Mouse (Mus musculus) gastrocnemius, adult 8-10 months (tissue): ENCODE results near the gene E2f1. TPM values are rescaled to one million over a fixed set of nuclear protein-coding genes. Genes with fewer than 3 reads are reported as not detected.

Experiments used
- total RNA-seq, 4 experiments: library from RNA; stranded (reverse); gene quantifications; 2 replicates each; pipeline ENCODE4 v1.2.4; 2022

The E2f1 gene
- total RNA-seq, 4 experiments from 2014 or later = 0.13 to 0.34 (median 0.27) TPM; not detected in 1

Other genes starting within 250 kb of the E2f1 start
- gene Cdk5rap1, start 196.9 kb downstream of the E2f1 start, total RNA-seq = 10 to 100 TPM; 11.7 to 17.1 (median 12.0) TPM
- gene Snta1, start 161.8 kb downstream of the E2f1 start, total RNA-seq = 100 to 1,000 TPM; 156 to 248 (median 181) TPM
- gene Cbfa2t2, start 133.4 kb downstream of the E2f1 start, total RNA-seq = 10 to 100 TPM; 12.7 to 14.8 (median 13.5) TPM
- not detected for gene 1700003F12Rik, start 22.8 kb downstream of the E2f1 start, total RNA-seq
- under 1 TPM in 1 of 4 experiments, not detected in 3; 0.17 TPM for gene Actl10, start 18.1 kb downstream of the E2f1 start, total RNA-seq
- under 1 TPM; 0.29 to 0.48 (median 0.36) TPM for gene Necab3, start 11.0 kb downstream of the E2f1 start, total RNA-seq
- 10 to 100 TPM; 10.1 to 13.4 (median 12.2) TPM for gene Pxmp4, start 33.8 kb upstream of the E2f1 start, total RNA-seq
- 1 to 10 TPM; 2.4 to 3.1 (median 2.9) TPM for gene Zfp341, start 43.4 kb upstream of the E2f1 start, total RNA-seq
- not detected for gene 4930519P11Rik, start 43.5 kb upstream of the E2f1 start, total RNA-seq
- gene Chmp4b, start 81.8 kb upstream of the E2f1 start, total RNA-seq = 100 to 1,000 TPM; 116 to 129 (median 124) TPM
- gene Gm14214, start 200.1 kb upstream of the E2f1 start, total RNA-seq = not detected
- 10 to 100 TPM; 54.8 to 69.4 (median 58.4) TPM for gene Raly, start 221.2 kb upstream of the E2f1 start, total RNA-seq
- gene a, start 221.5 kb upstream of the E2f1 start, total RNA-seq = not detected